Mouse (Mus musculus) left cerebral cortex, adult 9 months (tissue): ENCODE data around the gene Socs4.

ENCODE experiments used
- DNase-seq, 2 experiments: peaks; one replicate each; pipeline ENCODE4 v3.0.0; 2022; ENCODE audit warnings: low spot score in 2 of 2

Socs4 gene

DNA sequence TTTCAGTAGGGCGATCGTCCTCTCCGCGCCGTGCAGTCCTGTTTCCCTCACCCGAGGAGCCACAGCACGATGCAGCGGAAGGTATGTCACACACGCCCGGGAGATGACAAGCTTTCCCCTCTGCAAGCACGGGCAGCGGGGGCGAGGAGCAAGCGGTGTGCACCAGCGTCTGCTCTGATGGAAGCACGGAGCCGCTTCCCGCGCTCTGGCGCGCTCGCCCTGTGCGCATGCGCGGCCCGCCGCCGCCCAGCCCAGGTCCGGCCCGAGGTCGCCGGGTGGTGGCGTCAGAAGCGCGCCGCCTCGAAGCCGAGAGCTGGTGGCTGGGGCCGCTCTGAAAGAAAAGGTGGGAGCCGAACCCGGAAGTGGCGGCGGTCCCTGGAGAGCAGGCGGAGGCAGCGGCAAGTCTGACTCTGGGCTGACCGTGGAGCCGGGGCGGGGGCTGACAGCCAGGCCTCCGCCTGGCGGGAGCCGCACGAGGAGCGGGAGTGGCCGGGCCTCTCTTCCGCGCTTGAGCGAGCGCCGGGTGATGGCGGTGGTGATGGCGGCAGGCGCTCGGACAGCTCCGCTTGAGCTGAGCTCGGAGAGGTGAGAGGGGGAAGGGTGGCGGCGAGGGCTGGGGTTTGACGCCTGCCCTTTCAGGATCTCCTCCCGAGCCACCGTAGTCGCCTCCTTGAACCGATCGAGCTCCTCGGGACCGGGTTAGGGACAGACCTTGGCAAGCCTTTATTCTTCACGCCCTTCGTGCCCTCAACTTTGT lies at the start of gene Socs4, which contains the start of gene Wdhd1:
TSS of gene Socs4 (plus strand) at position 295 of the 757 bp plus-strand sequence.
TSS of gene Wdhd1 (minus strand) at position 221 of the 757 bp plus-strand sequence.
- peak; percentile 79 to 92 for DNase-seq

GRCm38 (mm10) chr14:47229796-47230376 lies 46.8 kb upstream of the Socs4 start:
- no peak for DNase-seq

- no peak for DNase-seq
Observed at GRCm38 (mm10) chr14:47233602-47234001, 43.1 kb upstream of the Socs4 start.

- no peak for DNase-seq
Observed at GRCm38 (mm10) chr14:47234032-47234431, 42.7 kb upstream of the Socs4 start.

- DNase-seq = no peak
Observed at GRCm38 (mm10) chr14:47234526-47235250, 42.0 kb upstream of the Socs4 start.

DNA sequence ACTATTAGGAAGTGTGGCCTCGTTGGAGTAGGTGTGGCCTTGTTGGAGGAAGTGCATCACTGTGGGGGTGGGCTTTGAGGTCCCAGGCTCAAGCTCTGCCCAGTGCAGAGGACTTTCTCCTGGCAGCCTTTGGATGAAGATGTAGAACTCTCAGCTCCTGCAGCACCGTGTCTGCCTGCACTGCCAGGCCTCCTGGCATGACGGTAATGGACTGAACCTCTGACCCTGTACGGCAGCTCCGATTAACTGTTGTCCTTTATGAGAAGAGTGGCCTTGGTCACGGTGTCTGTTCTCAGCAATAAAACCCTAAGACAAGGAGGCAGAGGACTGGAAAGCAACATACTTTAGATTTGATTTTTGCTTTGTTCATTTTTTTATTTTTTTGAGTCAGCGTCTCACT lies 40.2 kb upstream of the Socs4 start:
- DNase-seq = no peak

- DNase-seq = no peak
Observed at GRCm38 (mm10) chr14:47237286-47237685, 39.4 kb upstream of the Socs4 start.

DNA sequence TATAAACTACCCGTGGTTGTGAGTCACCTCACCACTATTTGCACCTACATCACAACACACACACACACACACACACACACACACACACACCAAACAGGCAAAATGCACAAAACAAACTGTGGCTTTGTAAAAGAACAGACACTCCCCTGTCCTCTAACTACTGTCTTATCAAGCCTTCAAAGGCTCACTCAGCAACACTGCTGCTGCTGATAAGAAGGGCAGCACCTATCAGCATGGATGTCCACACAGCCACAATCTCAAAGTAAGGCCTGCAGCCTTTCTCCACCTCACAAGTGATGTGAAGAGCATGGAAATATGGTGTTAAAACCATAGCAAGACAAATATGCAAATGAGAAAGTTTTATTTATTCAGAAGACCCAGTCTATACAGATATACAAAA lies 36.1 kb upstream of the Socs4 start:
- no peak for DNase-seq

DNA sequence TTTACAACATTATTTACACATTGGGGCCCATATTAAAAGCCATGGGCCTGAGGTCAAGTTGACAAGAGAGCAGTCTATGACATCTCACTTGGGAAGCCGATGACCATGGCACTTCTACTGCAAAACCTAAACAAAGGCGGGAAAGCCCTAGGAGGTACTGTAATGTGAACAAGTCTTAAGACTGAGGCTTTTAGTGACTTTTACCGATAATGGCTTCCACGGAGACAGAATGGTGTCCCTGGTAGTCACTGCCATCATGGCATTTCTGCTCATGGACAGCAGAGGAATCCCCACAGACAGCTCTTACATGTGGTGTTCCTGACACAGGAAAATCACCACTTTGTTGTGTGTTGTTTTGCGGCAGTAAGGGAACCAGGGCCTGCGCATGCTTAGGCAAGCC lies 35.7 kb upstream of the Socs4 start:
- DNase-seq = no peak

DNA sequence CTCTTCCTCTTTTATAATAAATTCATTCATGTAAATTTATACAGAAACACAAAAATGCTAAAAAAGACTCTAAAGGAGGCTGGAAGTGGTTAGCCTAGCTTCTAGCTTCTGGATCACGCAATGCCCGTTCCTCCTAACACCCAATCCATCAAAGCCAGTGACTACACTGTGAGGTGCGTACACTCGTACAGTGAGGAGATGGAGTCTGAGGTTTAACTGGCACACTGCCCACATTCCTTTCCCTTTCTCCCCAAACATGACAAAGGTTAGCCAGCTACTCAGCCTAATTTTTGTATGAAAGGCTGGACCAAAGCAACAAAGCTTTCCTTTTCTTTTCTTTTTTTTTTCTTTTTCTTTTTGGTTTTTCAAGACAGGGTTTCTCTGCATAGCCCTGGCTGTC lies 34.0 kb upstream of the Socs4 start:
- DNase-seq = no peak

DNA sequence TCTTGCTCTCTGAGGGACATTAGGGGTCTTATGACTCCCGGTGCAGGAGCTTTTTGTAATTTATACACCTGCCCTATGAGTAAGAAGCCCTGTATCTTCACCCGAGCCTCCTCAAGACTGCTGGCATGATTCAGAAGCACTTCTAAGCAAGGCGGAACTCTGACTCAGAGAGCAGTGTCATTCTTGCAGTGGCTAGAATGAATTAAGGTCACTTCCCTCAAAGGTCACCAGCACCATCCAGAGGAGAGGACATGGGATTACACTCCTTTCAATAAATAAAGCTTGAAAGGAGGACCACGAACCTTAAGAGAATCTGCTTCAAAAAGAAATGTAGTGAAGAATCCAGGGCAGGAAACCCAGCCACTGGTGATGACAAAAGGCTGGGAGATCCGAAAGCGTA lies 26.9 kb upstream of the Socs4 start:
- no peak for DNase-seq

DNA sequence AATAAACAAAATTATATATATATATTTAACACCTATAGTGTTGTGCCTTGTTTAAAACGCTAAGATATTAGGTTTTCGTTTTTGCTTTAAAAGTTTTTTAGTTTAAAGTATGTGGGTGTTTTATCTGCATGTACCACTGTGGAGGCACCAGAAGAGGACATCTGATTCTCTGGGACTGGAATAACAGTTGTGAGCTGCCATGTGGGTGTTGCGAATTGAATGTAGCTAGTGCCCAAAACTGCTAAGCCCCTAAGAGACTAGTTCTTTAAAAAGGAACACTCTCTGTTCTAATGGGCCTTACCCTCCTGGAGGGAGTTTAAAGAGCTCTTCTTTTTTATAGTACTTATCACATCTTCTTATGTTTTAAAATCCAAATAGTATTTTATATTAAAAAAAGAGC lies 11.9 kb upstream of the Socs4 start:
- DNase-seq = no peak

- DNase-seq = no peak
Observed at GRCm38 (mm10) chr14:47265829-47266228, 10.9 kb upstream of the Socs4 start.

- no peak for DNase-seq
Observed at GRCm38 (mm10) chr14:47269056-47269455, 7.7 kb upstream of the Socs4 start.

- no peak for DNase-seq
Observed at GRCm38 (mm10) chr14:47269706-47270105, 7.0 kb upstream of the Socs4 start.

- DNase-seq = no peak
Observed at GRCm38 (mm10) chr14:47273751-47274150, 3.0 kb upstream of the Socs4 start.

- DNase-seq = no peak
Observed at GRCm38 (mm10) chr14:47275417-47275816, 1.3 kb upstream of the Socs4 start.

- DNase-seq = no peak
Observed at GRCm38 (mm10) chr14:47276036-47276603, 611 bp upstream of the Socs4 start.

DNA sequence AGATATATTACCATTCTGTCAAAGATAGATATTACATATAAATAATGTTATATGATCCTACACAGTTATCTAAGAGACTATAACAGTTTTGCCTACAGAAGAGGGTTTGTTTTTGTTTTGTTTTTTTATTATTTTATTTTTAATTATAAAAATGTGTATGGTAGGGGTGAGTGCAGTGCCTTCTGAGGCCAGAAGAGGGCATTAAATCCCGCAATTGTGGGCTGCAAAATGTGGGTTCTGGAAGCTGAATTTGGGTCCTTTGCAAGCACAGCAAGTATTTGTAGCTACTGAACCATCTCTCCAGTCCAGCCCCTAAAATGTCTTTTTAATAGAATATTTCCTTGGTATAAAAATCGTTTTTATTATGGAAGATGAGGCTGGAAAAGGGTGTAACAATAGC lies 2.3 kb downstream of the Socs4 start:
- DNase-seq = no peak

- no peak for DNase-seq
Observed at GRCm38 (mm10) chr14:47281535-47281934, 4.8 kb downstream of the Socs4 start.

- DNase-seq = no peak
Observed at GRCm38 (mm10) chr14:47283568-47283967, 6.8 kb downstream of the Socs4 start.

GRCm38 (mm10) chr14:47285271-47285670 lies 8.5 kb downstream of the Socs4 start:
- no peak for DNase-seq
